Mouse (Mus musculus) thymus, adult 2 months (tissue): ENCODE data around the gene Nlrp4b. TPM values are rescaled to one million over a fixed set of nuclear protein-coding genes. Genes with fewer than 3 reads are reported as not detected.
"Not testable (repeated sequence)": the region's sequence is repeated elsewhere in the genome, so short reads cannot be mapped to it uniquely, and the experiment has no call there.

Experiments
- DNase-seq: peaks from one replicate; pipeline ENCODE4 v3.0.0; 2021
- H3K27ac ChIP-seq: fragments of 200-500 bp; 2 replicates; pipeline ENCODE4 v1.5.1; 2012; ENCODE audit warnings: low read length, control low read depth; ENCODE audit not compliant: control insufficient read depth, insufficient read depth
- H3K27me3 ChIP-seq: fragments of 200-500 bp; 2 replicates; pipeline ENCODE4 v1.6.1; 2012; ENCODE audit warnings: mild to moderate bottlenecking, low read length, moderate library complexity, mixed read lengths; ENCODE audit not compliant: control insufficient read depth, insufficient read depth
- H3K36me3 ChIP-seq: fragments of 200-500 bp; 2 replicates; pipeline ENCODE4 v1.6.1; 2012; ENCODE audit warnings: mild to moderate bottlenecking, low read length, moderate library complexity; ENCODE audit not compliant: control insufficient read depth, insufficient read depth
- H3K4me1 ChIP-seq: fragments of 200-500 bp; replicated peaks from 2 replicates; pipeline ENCODE4 v1.6.1; 2012; ENCODE audit warnings: low read length; ENCODE audit not compliant: control insufficient read depth, insufficient read depth
- H3K4me3 ChIP-seq: fragments of 200-500 bp; 2 replicates; pipeline ENCODE4 v1.5.1; 2012; ENCODE audit warnings: mild to moderate bottlenecking, low read length, control low read depth, moderate library complexity; ENCODE audit not compliant: control insufficient read depth, insufficient read depth
- CTCF ChIP-seq: fragments of 200-500 bp; IDR thresholded peaks from 2 replicates; pipeline ENCODE4 v1.5.1; 2012; ENCODE audit warnings: mild to moderate bottlenecking, control low read depth, low read length, moderate library complexity, borderline replicate concordance; ENCODE audit not compliant: control insufficient read depth, poor library complexity, insufficient read depth; ENCODE audit errors: extremely low read depth
- POLR2A ChIP-seq: fragments of 200-500 bp; IDR thresholded peaks from 2 replicates; pipeline ENCODE4 v1.6.1; 2012; ENCODE audit warnings: mild to moderate bottlenecking, low read length, control low read depth, moderate library complexity; ENCODE audit not compliant: control insufficient read depth, poor library complexity, insufficient read depth; ENCODE audit errors: extremely low read depth
- WGBS: fragments of 180-500 bp; shearing (Covaris S2); methylation state at CpG from one replicate; pipeline ENCODE4 v1.1.7; 2018; 5-methylcytosine and 5-hydroxymethylcytosine counted together
- polyA plus RNA-seq: library from polyadenylated mRNA; depleted of rRNA; stranded (reverse); fragments of >200 nt; gene quantifications from 2 replicates; pipeline ENCODE4 v1.2.3, GENCODE M21; 2012; rRNA removed

The Nlrp4b gene
- polyA plus RNA-seq, result not detected in 2 replicates

- no peaks in the 10 kb centered on the region for H3K27me3 ChIP-seq
- no peaks in the 10 kb centered on the region for H3K36me3 ChIP-seq
- DNase-seq, result no peak
- no peak for TF ChIP-seq POLR2A
- TF ChIP-seq CTCF, result no peak
- WGBS, result 97% methylated on average over 1 of the region's 1 CpGs
- no peaks in the 10 kb centered on the region for H3K4me1 ChIP-seq
- no peak within 1 kb of the TSS for H3K4me3 ChIP-seq
- no peak within 1 kb of the TSS for H3K27ac ChIP-seq
These were observed at the start of gene Nlrp4b for GRCm38 (mm10) chr7:10687489-10687888. TSS of gene Nlrp4b (plus strand) at chr7:10687789.

- TF ChIP-seq POLR2A (no peak), CTCF (no peak)
- H3K4me1 ChIP-seq, result no peaks in the 10 kb centered on the region
- DNase-seq, result no peak
These were observed 66.7 kb downstream of the Nlrp4b start, which contains the start of gene Vmn1r71 for GRCm38 (mm10) chr7:10754264-10754663. TSS of gene Vmn1r71 (minus strand) at chr7:10754364.

GRCm38 (mm10) chr7:10757551-10757950 lies 70.0 kb downstream of the Nlrp4b start:
- not testable (repeated sequence) for H3K4me1 ChIP-seq, H3K4me3 ChIP-seq, H3K27ac ChIP-seq, H3K36me3 ChIP-seq, H3K27me3 ChIP-seq, DNase-seq

More at GRCm38 (mm10) chr7:10754264-10754663, 66.7 kb downstream of the Nlrp4b start, which contains the start of gene Vmn1r71:
- no peaks in the 10 kb centered on the region for H3K36me3 ChIP-seq
- H3K27ac ChIP-seq, result no peak within 1 kb of the TSS
- H3K27me3 ChIP-seq, result no peaks in the 10 kb centered on the region
- H3K4me3 ChIP-seq, result no peak within 1 kb of the TSS

Other genes starting within 250 kb of the Nlrp4b start
- gene Vmn1r67, start 244.5 kb upstream of the Nlrp4b start, polyA plus RNA-seq, result not detected in 2 replicates
- 1.4 and 1.5 TPM in 2 replicates for gene Zik1, start 192.4 kb upstream of the Nlrp4b start, polyA plus RNA-seq
- not detected in 2 replicates for gene Vmn1r68, start 129.3 kb upstream of the Nlrp4b start, polyA plus RNA-seq
- not detected in 2 replicates for gene Vmn1r69, start 74.1 kb upstream of the Nlrp4b start, polyA plus RNA-seq
- not detected in 2 replicates for gene Vmn1r70, start 56.3 kb upstream of the Nlrp4b start, polyA plus RNA-seq
- gene Vmn1r71, start 66.6 kb downstream of the Nlrp4b start, polyA plus RNA-seq, result not detected in 2 replicates
- gene Zscan4b, start 217.3 kb downstream of the Nlrp4b start, polyA plus RNA-seq, result not detected in 2 replicates